Mouse (Mus musculus) liver, postnatal 0 days (tissue): ENCODE measurements around the gene Grhl3. TPM values are rescaled to one million over a fixed set of nuclear protein-coding genes. Genes with fewer than 3 reads are reported as not detected.

Experiments used
- ATAC-seq: fragments of 200-750 bp; cut with Nextera tagmentation; 2 replicates; pipeline ENCODE4 v1.8.0; 2017; ENCODE audit warnings: mild to moderate bottlenecking, moderate library complexity
- DNase-seq: peaks from one replicate; pipeline ENCODE4 v3.0.0-alpha.2; 2016
- H3K27ac ChIP-seq: fragments of 300-500 bp; sonication (generic); 2 replicates; pipeline ENCODE4 v1.5.1; 2014; ENCODE audit warnings: antibody characterized with exemption, moderate library complexity, mild to moderate bottlenecking, low read depth
- H3K27me3 ChIP-seq: fragments of 300-500 bp; sonication (generic); 2 replicates; pipeline ENCODE4 v1.6.1; 2014; ENCODE audit warnings: low read length, control low read depth, mixed read lengths; ENCODE audit not compliant: insufficient read depth
- H3K36me3 ChIP-seq: fragments of 300-500 bp; sonication (generic); replicated peaks from 2 replicates; pipeline ENCODE4 v1.6.1; 2014; ENCODE audit warnings: mild to moderate bottlenecking, control low read depth, low read length, moderate library complexity, mixed read lengths; ENCODE audit not compliant: insufficient read depth
- H3K4me1 ChIP-seq: fragments of 300-500 bp; sonication (generic); 2 replicates; pipeline ENCODE4 v1.6.1; 2014; ENCODE audit warnings: antibody characterized with exemption, mild to moderate bottlenecking, control low read depth; ENCODE audit not compliant: insufficient read depth
- H3K4me2 ChIP-seq: fragments of 300-500 bp; sonication (generic); 2 replicates; pipeline ENCODE4 v1.6.1; 2014; ENCODE audit warnings: low read depth, mild to moderate bottlenecking, low read length, moderate library complexity, mixed read lengths
- H3K4me3 ChIP-seq: fragments of 300-500 bp; sonication (generic); 2 replicates; pipeline ENCODE4 v1.5.1; 2014; ENCODE audit warnings: low read depth, low read length
- H3K9ac ChIP-seq: fragments of 300-500 bp; sonication (generic); replicated peaks from 2 replicates; pipeline ENCODE4 v1.6.1; 2014; ENCODE audit warnings: mild to moderate bottlenecking, moderate library complexity
- H3K9me3 ChIP-seq: fragments of 300-500 bp; sonication (generic); 2 replicates; pipeline ENCODE4 v1.6.1; 2016; ENCODE audit warnings: mild to moderate bottlenecking, control low read depth, low read length, mixed read lengths
- CTCF ChIP-seq: sonication (generic); IDR thresholded peaks from 2 replicates; pipeline ENCODE4 v1.5.1; 2016; ENCODE audit warnings: antibody characterized with exemption, low read depth
- EP300 ChIP-seq: IDR thresholded peaks from 2 replicates; pipeline ENCODE4 v1.6.1; 2016; ENCODE audit warnings: antibody characterized with exemption, low read depth, mild to moderate bottlenecking
- WGBS: fragments of 180-500 bp; shearing (Covaris S2); extraction: QIAGEN DNeasy Blood & Tissue Kit; methylation state at CpG from one replicate; pipeline ENCODE4 v1.1.7; 2014; ENCODE audit not compliant: insufficient replicate concordance; 5-methylcytosine and 5-hydroxymethylcytosine counted together
- polyA plus RNA-seq: library from polyadenylated mRNA; unstranded; fragments of >200 nt; fragmentation: Nextera tagmentation; extraction: Ambion mirVana; gene quantifications from 2 replicates; pipeline ENCODE4 v1.2.1, GENCODE M21; 2015

The Grhl3 gene
- polyA plus RNA-seq, 1 experiment from 2014 or later, result 0.46 TPM

- Histone ChIP-seq H3K9me3 (no peaks in the 10 kb centered on the region), H3K4me2 (no peak overlapping the region), H3K27ac (no peak overlapping the region), H3K4me1 (peaks cover 5% of the 10 kb centered on the region), H3K9ac (no peak overlapping the region), H3K36me3 (no peaks in the 10 kb centered on the region), H3K4me3 (no peak overlapping the region), H3K27me3 (no peaks in the 10 kb centered on the region)
- ATAC-seq, result no peak
- 47% methylated on average over 11 of the region's 11 CpGs for WGBS
- TF ChIP-seq CTCF, result no peak
- no peak for TF ChIP-seq EP300
- DNase-seq, result no peak
Observed at GRCm38 (mm10) chr4:135505794-135506193, 67.6 kb downstream of the Grhl3 start.

GRCm38 (mm10) chr4:135501587-135501986 lies 71.8 kb downstream of the Grhl3 start:
- Histone ChIP-seq H3K36me3 (no peaks in the 10 kb centered on the region), H3K4me3 (no peak overlapping the region), H3K27me3 (no peaks in the 10 kb centered on the region), H3K4me1 (no peaks in the 10 kb centered on the region), H3K9me3 (no peaks in the 10 kb centered on the region), H3K4me2 (no peak overlapping the region), H3K27ac (no peak overlapping the region), H3K9ac (no peak overlapping the region)
- ATAC-seq, result no peak
- TF ChIP-seq EP300, result no peak
- TF ChIP-seq CTCF, result no peak
- DNase-seq, result no peak
- WGBS, result 45% methylated on average over 4 of the region's 4 CpGs

- Histone ChIP-seq H3K4me1 (peaks cover 7% of the 10 kb centered on the region), H3K9ac (no peak overlapping the region), H3K36me3 (no peaks in the 10 kb centered on the region), H3K27ac (no peak overlapping the region), H3K9me3 (no peaks in the 10 kb centered on the region), H3K27me3 (no peaks in the 10 kb centered on the region), H3K4me2 (no peak overlapping the region), H3K4me3 (no peak overlapping the region)
- DNase-seq, result no peak
- WGBS, result 60% methylated on average over 3 of the region's 3 CpGs
- TF ChIP-seq CTCF (no peak), EP300 (no peak)
- ATAC-seq, result no peak
Observed at GRCm38 (mm10) chr4:135499831-135500230, 73.6 kb downstream of the Grhl3 start.

GRCm38 (mm10) chr4:135498136-135498535 lies 75.3 kb downstream of the Grhl3 start:
- Histone ChIP-seq H3K4me1 (peaks cover 13% of the 10 kb centered on the region), H3K27ac (no peak overlapping the region), H3K4me2 (no peak overlapping the region), H3K27me3 (no peaks in the 10 kb centered on the region), H3K4me3 (no peak overlapping the region), H3K36me3 (no peaks in the 10 kb centered on the region), H3K9me3 (no peaks in the 10 kb centered on the region), H3K9ac (no peak overlapping the region)
- DNase-seq (no peak), ATAC-seq (no peak)
- WGBS, result 79% methylated on average over 6 of the region's 6 CpGs
- TF ChIP-seq CTCF (no peak), EP300 (no peak)

- no peak for ATAC-seq
- WGBS, result 30% methylated on average over 18 of the region's 18 CpGs
- peak; percentile 77 for DNase-seq
- Histone ChIP-seq H3K9me3 (no peaks in the 10 kb centered on the region), H3K4me3 (no peak overlapping the region), H3K36me3 (peaks cover 3% of the 10 kb centered on the region; the same call in 1 of the 2 replicates), H3K9ac (no peak overlapping the region), H3K27ac (no peak overlapping the region), H3K4me1 (peaks cover 15% of the 10 kb centered on the region), H3K4me2 (peak overlapping the region; percentile 100), H3K27me3 (no peaks in the 10 kb centered on the region)
- TF ChIP-seq EP300 (no peak), CTCF (0 out of 2 replicates have a peak, but pooled peaks have one; percentile 3)
Observed at GRCm38 (mm10) chr4:135495810-135496209, 77.6 kb downstream of the Grhl3 start.

- DNase-seq (no peak), ATAC-seq (no peak)
- H3K9ac ChIP-seq, result peak overlapping the region; percentile 55; the same call in 1 of the 2 replicates
- 17% methylated on average over 9 of the region's 9 CpGs for WGBS
- H3K27me3 ChIP-seq, result no peaks in the 10 kb centered on the region
- H3K36me3 ChIP-seq, result peaks cover 4% of the 10 kb centered on the region; the same call in 1 of the 2 replicates
- no peak overlapping the region for H3K27ac ChIP-seq
- peak overlapping the region; percentile 100 for H3K4me2 ChIP-seq
- H3K4me3 ChIP-seq, result peak overlapping the region; percentile 74
- TF ChIP-seq EP300, result no peak
- TF ChIP-seq CTCF, result no peak
- peaks cover 15% of the 10 kb centered on the region for H3K4me1 ChIP-seq
- H3K9me3 ChIP-seq, result no peaks in the 10 kb centered on the region
Observed at GRCm38 (mm10) chr4:135495397-135495791, 78.0 kb downstream of the Grhl3 start.
